Mouse (Mus musculus) myocyte (in vitro differentiated cells): ENCODE results near the gene Pakap. TPM values are rescaled to one million over a fixed set of nuclear protein-coding genes. Genes with fewer than 3 reads are reported as not detected.
A peak's percentile ranks its signal among the peaks of the same experiment; 100 is the strongest.

Source experiments
- H3K27me3 ChIP-seq: one replicate; pipeline ENCODE4 v1.6.1; 2011; ENCODE audit not compliant: control insufficient read depth, insufficient read depth, insufficient read length
- H3K36me3 ChIP-seq: one replicate; pipeline ENCODE4 v1.6.1; 2011; ENCODE audit not compliant: control insufficient read depth, insufficient read depth
- H3K4me2 ChIP-seq: one replicate; pipeline ENCODE4 v1.6.1; 2011; ENCODE audit warnings: low read depth, control low read depth
- H3K4me3 ChIP-seq: one replicate; pipeline ENCODE4 v1.5.1; 2011; ENCODE audit warnings: mild to moderate bottlenecking, control low read depth, moderate library complexity
- H3K79me2 ChIP-seq: one replicate; pipeline ENCODE4 v1.6.1; 2011; ENCODE audit not compliant: control insufficient read depth, insufficient read depth
- H3ac ChIP-seq: one replicate; pipeline ENCODE4 v1.6.1; 2011; ENCODE audit not compliant: control insufficient read depth, insufficient read length
- CEBPB ChIP-seq: IDR thresholded peaks from 2 replicates; pipeline ENCODE4 v1.6.1; 2011; ENCODE audit warnings: mild to moderate bottlenecking, moderate library complexity; ENCODE audit not compliant: poor library complexity, insufficient read depth, severe bottlenecking
- E2F4 ChIP-seq: IDR thresholded peaks from one replicate; pipeline ENCODE4 v1.6.1; 2011; ENCODE audit warnings: mild to moderate bottlenecking, control low read depth, moderate library complexity; ENCODE audit not compliant: insufficient read depth
- MAX ChIP-seq: IDR thresholded peaks from one replicate; pipeline ENCODE4 v1.6.1; 2011; ENCODE audit warnings: low read depth, mild to moderate bottlenecking, control low read depth
- MYOD1 ChIP-seq, 3 experiments: IDR thresholded peaks; one replicate each; pipeline ENCODE4 v1.6.1; 2011; ENCODE audit warnings: control low read depth in 2 of 3, low read depth in 2 of 3, mild to moderate bottlenecking in 2 of 3, moderate library complexity in 1 of 3; ENCODE audit not compliant: insufficient read length in 2 of 3, control insufficient read depth in 1 of 3
- MYOG ChIP-seq, 3 experiments: IDR thresholded peaks; one replicate each; pipeline ENCODE4 v1.6.1; 2011; ENCODE audit warnings: control low read depth in 2 of 3, low read depth in 2 of 3, mild to moderate bottlenecking in 2 of 3; ENCODE audit not compliant: insufficient read length in 2 of 3, control insufficient read depth in 1 of 3, insufficient read depth in 1 of 3
- POLR2A ChIP-seq: IDR thresholded peaks from one replicate; pipeline ENCODE4 v1.6.1; 2011; ENCODE audit warnings: low read depth, mild to moderate bottlenecking, control low read depth, moderate library complexity; ENCODE audit not compliant: insufficient read length
- POLR2AphosphoS2 ChIP-seq: IDR thresholded peaks from one replicate; pipeline ENCODE4 v1.6.1; 2011; ENCODE audit warnings: low read depth, control low read depth; ENCODE audit not compliant: insufficient read length
- REST ChIP-seq: IDR thresholded peaks from one replicate; pipeline ENCODE4 v1.6.1; 2011; ENCODE audit warnings: mild to moderate bottlenecking, control low read depth, moderate library complexity; ENCODE audit not compliant: insufficient read depth, insufficient read length
- SRF ChIP-seq: IDR thresholded peaks from one replicate; pipeline ENCODE4 v1.6.1; 2011; ENCODE audit warnings: low read depth; ENCODE audit not compliant: control insufficient read depth, insufficient read length
- TCF12 ChIP-seq: IDR thresholded peaks from one replicate; pipeline ENCODE4 v1.6.1; 2011; ENCODE audit warnings: mild to moderate bottlenecking, control low read depth; ENCODE audit not compliant: poor library complexity, insufficient read depth, severe bottlenecking
- TCF3 ChIP-seq: IDR thresholded peaks from one replicate; pipeline ENCODE4 v1.6.1; 2011; ENCODE audit warnings: low read depth, control low read depth; ENCODE audit not compliant: insufficient read length
- USF1 ChIP-seq: IDR thresholded peaks from one replicate; pipeline ENCODE4 v1.6.1; 2011; ENCODE audit warnings: low read depth, mild to moderate bottlenecking, control low read depth, moderate library complexity
- polyA plus RNA-seq: library from polyadenylated mRNA; unstranded; fragments of >200 nt; fragmentation: generic; extraction: Trizol; gene quantifications from one replicate; pipeline ENCODE4 v1.2.1, GENCODE M21; 2012; ENCODE audit warnings: missing spikeins

Gene Pakap
- polyA plus RNA-seq, 1 experiment: 6.5 TPM

DNA sequence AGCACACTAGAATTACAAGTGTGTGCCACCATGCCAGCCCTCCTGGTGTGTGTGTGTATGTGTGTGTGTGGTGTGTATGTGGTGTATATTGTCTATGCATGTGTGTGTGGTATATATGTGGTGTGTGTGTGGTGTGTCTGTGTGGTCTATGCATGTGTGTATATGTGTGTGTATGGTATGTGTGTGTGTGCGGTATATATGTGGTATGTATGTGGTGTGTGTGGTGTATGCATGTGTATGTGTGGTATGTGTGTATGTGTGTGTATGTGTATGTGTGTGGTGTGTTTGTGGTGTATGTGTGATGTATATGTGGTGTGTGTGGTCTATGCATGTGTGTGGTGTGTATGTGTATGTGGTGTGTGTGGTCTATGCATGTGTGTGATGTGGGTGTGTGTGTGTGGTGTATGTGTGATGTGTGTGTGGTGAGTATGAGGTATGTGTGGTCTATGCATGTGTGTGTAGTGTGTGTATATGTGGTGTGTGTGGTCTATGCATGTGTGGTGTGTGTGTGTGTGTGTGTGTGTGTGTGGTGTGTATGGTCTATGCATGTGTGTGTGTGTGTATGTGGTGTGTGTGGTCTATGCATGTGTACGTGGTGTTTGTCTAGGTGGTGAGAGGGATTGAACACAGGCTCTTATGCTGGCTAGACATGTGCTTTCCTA, 203.7 kb downstream of the Pakap start:
- H3ac ChIP-seq: no peak overlapping the region
- no peak overlapping the region for H3K4me2 ChIP-seq
- no peak overlapping the region for H3K4me3 ChIP-seq
- H3K36me3 ChIP-seq: peaks cover 4% of the 10 kb centered on the region
- no peak for TF ChIP-seq TCF3
- TF ChIP-seq MYOD1 (IDR thresholded peaks at IDR 0.05; ENCODE audit: control insufficient read depth in 1 of 3, insufficient read length in 2 of 3, low read depth in 2 of 3): peak in 1 of 3 experiments; percentile 7
- H3K27me3 ChIP-seq: no peaks in the 10 kb centered on the region
- H3K79me2 ChIP-seq: peaks cover 21% of the 10 kb centered on the region

DNA sequence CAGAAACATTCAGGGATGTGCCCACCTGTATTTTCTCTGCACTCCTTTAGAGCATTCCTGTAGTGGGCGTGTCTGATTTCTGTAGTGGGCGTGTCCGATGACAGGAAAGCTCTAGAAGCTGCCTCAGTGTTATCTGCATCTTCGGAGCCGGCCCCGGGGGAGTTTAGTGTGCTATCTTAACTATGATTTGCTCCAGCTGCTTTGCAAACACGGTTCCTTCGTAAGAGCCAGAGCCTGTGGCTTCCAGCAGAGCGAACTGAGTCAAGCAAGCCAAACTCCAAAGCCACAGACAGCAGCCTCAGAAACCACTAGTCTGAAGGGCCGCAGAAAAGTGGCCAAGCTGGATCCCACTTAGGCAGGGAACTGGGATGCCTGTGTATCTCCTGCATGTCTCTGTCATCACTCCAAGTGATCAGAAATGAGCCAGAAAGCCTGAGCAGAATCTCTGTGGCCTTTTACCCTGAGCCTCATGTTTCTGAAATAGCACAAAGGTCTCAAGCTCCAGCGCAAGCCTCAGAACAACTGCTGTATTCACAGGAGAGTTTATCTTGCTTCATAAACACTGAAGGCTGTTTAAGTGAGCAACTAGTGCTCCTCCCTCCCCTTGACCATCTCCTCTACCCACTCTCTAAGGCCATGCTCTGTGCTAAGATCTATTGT, 205.0 kb downstream of the Pakap start:
- TF ChIP-seq MYOD1 (IDR thresholded peaks at IDR 0.05; ENCODE audit: control insufficient read depth in 1 of 3, insufficient read length in 2 of 3, low read depth in 2 of 3): peak in 1 of 3 experiments; percentile 9
- TF ChIP-seq MYOG (IDR thresholded peaks at IDR 0.05; ENCODE audit: control insufficient read depth in 1 of 3, insufficient read depth in 1 of 3, insufficient read length in 2 of 3, low read depth in 2 of 3): peak in 1 of 3 experiments; percentile 55
- no peak for TF ChIP-seq POLR2A
- Histone ChIP-seq H3K36me3 (peaks cover 4% of the 10 kb centered on the region), H3K27me3 (no peaks in the 10 kb centered on the region), H3K4me2 (peak overlapping the region; percentile 35), H3K4me3 (no peak overlapping the region), H3ac (no peak overlapping the region), H3K79me2 (peaks cover 16% of the 10 kb centered on the region)

DNA sequence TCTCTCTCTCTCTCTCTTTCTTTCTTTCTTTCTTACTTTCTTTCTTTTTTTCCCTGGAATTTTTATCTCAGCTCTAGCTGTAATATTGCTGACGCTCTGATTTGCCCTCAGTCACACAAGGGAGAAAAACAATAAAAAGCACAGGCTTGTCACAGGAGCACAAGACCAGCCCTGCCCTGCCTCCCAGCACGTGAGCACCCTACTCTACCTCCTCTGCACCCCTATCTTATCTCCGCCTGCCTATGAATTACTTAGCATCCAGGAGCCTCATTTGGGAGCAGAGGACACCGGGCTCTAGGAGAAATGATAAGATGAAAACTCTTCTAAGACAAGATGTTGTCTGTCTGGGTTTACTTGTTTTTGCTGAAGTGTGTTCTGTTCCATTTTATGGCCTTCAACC, 206.5 kb downstream of the Pakap start:
- Histone ChIP-seq H3K27me3 (no peaks in the 10 kb centered on the region), H3K36me3 (peaks cover 4% of the 10 kb centered on the region), H3K79me2 (peaks cover 16% of the 10 kb centered on the region), H3K4me3 (no peak overlapping the region), H3K4me2 (no peak overlapping the region), H3ac (no peak overlapping the region)
- no peak for TF ChIP-seq TCF12
- TF ChIP-seq MAX: no peak
- TF ChIP-seq CEBPB: no peak

DNA sequence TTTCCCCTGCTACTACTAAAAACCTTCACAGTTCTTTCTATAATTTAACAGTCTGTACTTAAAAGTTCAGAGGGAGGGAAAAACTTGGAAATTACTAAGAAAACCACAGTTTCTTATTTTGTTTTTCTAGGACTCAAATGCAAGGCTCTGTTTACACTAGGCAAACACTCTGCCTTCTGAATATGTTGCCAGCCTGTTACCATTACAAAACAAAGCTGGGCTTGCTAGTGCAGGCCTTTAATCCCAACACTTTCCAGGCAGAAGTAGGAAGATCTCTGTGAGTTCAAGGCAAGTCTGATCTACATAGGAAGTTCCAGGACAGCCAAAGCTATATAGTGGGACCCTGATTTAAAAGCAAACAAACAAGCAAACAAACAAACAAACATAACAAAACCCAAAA, 207.6 kb downstream of the Pakap start:
- Histone ChIP-seq H3K4me2 (no peak overlapping the region), H3K4me3 (no peak overlapping the region), H3K27me3 (no peaks in the 10 kb centered on the region), H3ac (no peak overlapping the region), H3K36me3 (peaks cover 4% of the 10 kb centered on the region), H3K79me2 (peaks cover 16% of the 10 kb centered on the region)
- TF ChIP-seq MYOD1 (IDR thresholded peaks at IDR 0.05; ENCODE audit: control insufficient read depth in 1 of 3, insufficient read length in 2 of 3, low read depth in 2 of 3) (no peak), CEBPB (no peak), E2F4 (no peak), SRF (no peak), MAX (no peak), MYOG (IDR thresholded peaks at IDR 0.05; ENCODE audit: control insufficient read depth in 1 of 3, insufficient read depth in 1 of 3, insufficient read length in 2 of 3, low read depth in 2 of 3) (no peak), USF1 (no peak), POLR2A (no peak), TCF12 (no peak), REST (no peak), TCF3 (no peak), POLR2AphosphoS2 (no peak)

DNA sequence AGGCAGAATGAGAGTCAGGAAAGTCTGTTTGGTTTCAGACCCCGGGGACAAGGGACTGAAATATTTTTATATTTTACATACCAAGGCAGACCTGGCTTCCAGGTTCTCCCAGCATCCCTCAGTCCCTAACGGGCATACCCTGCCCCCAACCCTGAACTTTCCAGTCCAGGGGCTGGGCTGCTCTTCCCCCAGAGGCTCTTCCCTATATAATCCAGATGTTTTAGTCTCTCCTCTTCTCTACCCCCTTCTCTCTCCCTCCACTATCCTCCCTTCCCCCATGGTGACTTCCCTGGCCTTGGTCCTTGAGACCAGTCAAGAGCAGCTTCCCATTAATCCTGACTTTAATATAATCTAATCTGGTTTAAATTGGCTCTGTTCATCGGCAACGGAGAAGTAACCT, 212.4 kb downstream of the Pakap start:
- Histone ChIP-seq H3K4me2 (no peak overlapping the region), H3ac (no peak overlapping the region), H3K79me2 (peaks cover 23% of the 10 kb centered on the region), H3K27me3 (no peaks in the 10 kb centered on the region), H3K4me3 (no peak overlapping the region), H3K36me3 (no peaks in the 10 kb centered on the region)
- TF ChIP-seq MYOD1 (IDR thresholded peaks at IDR 0.05; ENCODE audit: control insufficient read depth in 1 of 3, insufficient read length in 2 of 3, low read depth in 2 of 3) (no peak), CEBPB (no peak)
